Mouse (Mus musculus): ENCODE measurements around the gene Ulk4.
A peak's percentile ranks its signal among the peaks of the same experiment; 100 is the strongest.

Gene Ulk4

GRCm38 (mm10) chr9:121277118-121278060, at the start of gene Ulk4:
TSS of gene Ulk4 (minus strand) at chr9:121277197.
- DNase-seq (ENCODE audit: low spot score) = peak; percentile 94

- DNase-seq (ENCODE audit: low spot score) = no peak
Measured at GRCm38 (mm10) chr9:121322034-121322433, 45.0 kb upstream of the Ulk4 start.

DNA sequence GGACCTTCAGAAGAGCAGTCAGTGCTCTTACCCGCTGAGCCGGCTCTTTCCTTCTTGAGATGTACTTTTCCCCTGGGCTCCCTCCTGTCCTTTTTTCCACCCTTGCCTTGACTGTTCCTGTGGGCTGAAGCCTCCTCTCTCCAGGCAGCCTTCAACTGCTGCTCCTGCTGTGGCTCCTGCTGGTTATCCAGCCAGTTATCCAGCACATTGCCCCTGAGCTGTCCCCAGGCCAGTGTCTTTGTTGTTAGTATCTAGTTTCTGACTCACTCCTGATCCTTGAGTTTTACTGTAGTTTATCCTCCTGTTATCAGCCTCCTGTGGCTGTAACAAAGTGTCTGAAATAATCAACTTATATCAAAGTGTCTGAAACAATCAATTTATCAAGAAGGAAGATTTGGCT, 44.1 kb upstream of the Ulk4 start:
- no peak for DNase-seq (ENCODE audit: low spot score)

GRCm38 (mm10) chr9:121320433-121320832, 43.4 kb upstream of the Ulk4 start:
- DNase-seq (ENCODE audit: low spot score) = no peak

DNA sequence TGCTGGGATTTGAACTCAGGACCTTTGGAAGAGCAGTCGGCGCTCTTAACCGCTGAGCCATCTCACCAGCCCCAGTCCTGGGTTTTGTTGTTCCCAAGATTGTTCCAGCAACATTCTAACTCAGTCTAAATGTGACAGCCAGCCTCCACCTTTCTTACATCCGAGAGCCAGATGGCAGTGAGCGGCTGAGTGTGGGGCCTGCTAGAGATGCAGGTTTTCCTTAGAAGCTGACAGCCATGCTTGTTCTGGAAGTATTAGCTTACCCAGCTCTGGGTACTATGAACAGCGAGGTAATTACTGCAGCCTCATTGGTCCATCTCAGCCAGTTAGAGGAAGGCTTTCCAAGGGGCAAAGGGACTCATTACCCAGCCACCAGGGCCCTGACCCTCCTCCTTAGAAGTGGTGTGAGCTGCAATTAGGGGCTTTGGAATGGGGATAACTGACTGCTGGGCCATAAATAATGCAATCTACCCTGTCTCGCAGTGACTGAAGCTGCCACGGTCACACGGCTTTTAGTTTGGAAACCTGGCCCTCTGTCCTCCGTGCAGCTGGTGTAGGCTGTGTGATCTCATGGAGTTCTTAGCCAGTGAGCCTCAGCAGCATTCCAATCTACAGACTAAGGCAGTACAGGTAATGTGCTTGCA, 42.4 kb upstream of the Ulk4 start:
- DNase-seq (ENCODE audit: low spot score) = no peak

- peak; percentile 77 for DNase-seq (ENCODE audit: low spot score)
Measured at GRCm38 (mm10) chr9:121316621-121317405, 39.8 kb upstream of the Ulk4 start.

- no peak for DNase-seq (ENCODE audit: low spot score)
Measured at GRCm38 (mm10) chr9:121315901-121316595, 39.1 kb upstream of the Ulk4 start.

GRCm38 (mm10) chr9:121314541-121315152, 37.6 kb upstream of the Ulk4 start:
- peak; percentile 39 for DNase-seq (ENCODE audit: low spot score)

DNA sequence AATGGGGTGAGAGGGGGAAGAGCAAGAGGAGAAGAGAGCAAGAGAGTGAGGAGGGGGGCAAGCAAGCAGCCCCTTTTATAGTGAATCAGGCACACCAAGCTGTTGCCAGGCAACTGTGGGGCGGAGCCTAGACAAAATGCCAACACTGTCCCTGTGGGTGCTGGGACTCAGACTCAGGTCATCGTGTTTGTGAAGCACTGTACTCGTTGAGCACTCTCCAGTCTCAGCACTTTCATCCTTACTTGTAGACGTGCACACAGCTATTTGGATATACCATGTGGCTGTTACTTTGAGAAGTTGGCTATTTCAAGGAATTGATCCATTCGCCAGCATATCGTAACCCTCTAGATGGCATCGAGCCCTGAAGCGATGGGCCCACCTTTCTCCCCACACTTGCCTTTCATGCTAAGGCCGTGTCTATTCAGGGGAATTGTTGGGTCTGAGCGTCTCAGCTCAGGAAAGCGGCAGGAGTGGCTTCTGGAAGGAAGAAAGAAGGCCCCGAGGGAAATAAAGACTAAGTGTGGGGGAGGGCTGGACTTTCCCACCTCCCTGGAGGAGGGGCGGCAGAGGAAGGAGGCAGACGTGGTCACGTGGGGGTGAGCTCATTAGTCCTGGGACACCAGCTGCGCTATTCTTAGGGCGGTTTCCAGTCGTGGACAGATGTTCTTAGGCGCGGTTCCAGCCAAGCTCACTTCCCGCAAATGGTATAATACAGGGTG, 36.8 kb upstream of the Ulk4 start:
- DNase-seq (ENCODE audit: low spot score) = peak; percentile 91

- DNase-seq (ENCODE audit: low spot score) = no peak
Measured at GRCm38 (mm10) chr9:121312237-121312891, 35.4 kb upstream of the Ulk4 start.

GRCm38 (mm10) chr9:121311846-121312236, 34.8 kb upstream of the Ulk4 start:
- DNase-seq (ENCODE audit: low spot score) = no peak

- no peak for DNase-seq (ENCODE audit: low spot score)
Measured at GRCm38 (mm10) chr9:121310501-121310900, 33.5 kb upstream of the Ulk4 start.

- DNase-seq (ENCODE audit: low spot score) = no peak
Measured at GRCm38 (mm10) chr9:121309287-121309686, 32.3 kb upstream of the Ulk4 start.

- DNase-seq (ENCODE audit: low spot score) = no peak
Measured at GRCm38 (mm10) chr9:121305456-121305855, 28.5 kb upstream of the Ulk4 start.

- no peak for DNase-seq (ENCODE audit: low spot score)
Measured at GRCm38 (mm10) chr9:121304520-121304919, 27.5 kb upstream of the Ulk4 start.

DNA sequence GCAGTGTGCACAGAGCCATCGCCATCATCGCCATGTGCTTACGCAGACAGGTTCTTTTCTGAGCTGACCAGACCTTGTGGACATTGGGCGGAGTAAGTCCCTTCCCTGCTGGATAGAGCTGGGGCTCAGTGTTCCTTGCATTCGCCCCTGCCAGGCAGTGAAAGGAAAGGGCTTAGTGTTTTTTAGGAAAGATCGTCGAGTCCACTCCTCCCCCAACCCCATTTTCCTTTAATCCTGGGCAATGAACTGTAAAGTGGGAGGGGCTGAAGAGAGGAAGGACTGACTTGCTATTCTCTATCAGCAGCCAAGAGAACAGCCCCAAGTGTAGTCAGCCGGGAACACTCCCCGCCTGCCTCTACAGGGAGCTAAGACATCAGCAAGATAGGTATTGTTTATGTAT, 26.8 kb upstream of the Ulk4 start:
- DNase-seq (ENCODE audit: low spot score) = no peak

DNA sequence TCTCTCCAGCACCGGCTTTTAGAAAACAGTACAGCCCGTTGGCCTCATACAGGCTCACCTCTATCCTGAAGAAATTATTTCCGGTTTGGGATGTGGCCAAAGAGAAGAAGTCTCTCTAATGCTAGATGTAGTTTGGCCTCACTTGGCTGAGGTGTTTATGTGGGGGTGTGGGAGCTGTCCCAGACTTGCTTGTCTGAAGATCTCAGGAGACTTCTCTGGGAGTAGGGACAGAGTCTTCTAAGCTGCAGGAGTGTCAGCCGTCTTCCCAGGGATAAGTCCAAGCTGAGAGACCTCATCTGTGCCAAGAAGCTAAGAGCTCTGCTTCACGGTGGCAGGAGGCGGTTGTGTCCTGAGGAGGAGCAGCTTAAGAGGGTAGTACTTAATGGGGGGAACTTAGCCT, 26.1 kb upstream of the Ulk4 start:
- DNase-seq (ENCODE audit: low spot score) = peak; percentile 84

DNA sequence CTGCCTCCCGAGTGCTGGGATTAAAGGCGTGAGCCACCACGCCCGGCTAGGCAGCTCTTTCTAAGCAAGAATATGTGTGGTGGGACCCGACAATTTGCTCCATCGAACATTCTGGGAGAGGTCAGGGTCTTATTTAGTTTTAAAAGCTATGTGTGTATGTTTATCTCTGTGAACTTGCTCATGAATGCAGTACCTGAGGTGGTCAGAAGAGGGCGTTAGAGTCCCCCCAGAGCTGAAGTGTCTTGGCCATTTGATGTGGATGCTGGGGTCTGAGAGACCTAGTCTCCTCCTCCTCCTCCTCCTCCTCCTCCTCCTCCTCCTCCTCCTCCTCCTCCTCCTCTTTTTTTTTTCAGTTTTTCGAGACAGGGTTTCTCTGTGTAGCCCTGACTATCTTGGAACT, 25.5 kb upstream of the Ulk4 start:
- no peak for DNase-seq (ENCODE audit: low spot score)

- DNase-seq (ENCODE audit: low spot score) = no peak
Measured at GRCm38 (mm10) chr9:121301041-121301920, 24.3 kb upstream of the Ulk4 start.
